Mouse (Mus musculus) brain, adult 2 months (tissue): ENCODE measurements at regions not wholly inside any gene's neighbourhood (a gene's known extent, or its start where the extent isn't known, plus 50 kb on each side); places are given as distances from the start of the nearest gene placed in this dataset.

Experiments
- DNase-seq: peaks from one replicate; pipeline ENCODE4 v3.0.0; 2011; ENCODE audit warnings: low read depth, low spot score

DNA sequence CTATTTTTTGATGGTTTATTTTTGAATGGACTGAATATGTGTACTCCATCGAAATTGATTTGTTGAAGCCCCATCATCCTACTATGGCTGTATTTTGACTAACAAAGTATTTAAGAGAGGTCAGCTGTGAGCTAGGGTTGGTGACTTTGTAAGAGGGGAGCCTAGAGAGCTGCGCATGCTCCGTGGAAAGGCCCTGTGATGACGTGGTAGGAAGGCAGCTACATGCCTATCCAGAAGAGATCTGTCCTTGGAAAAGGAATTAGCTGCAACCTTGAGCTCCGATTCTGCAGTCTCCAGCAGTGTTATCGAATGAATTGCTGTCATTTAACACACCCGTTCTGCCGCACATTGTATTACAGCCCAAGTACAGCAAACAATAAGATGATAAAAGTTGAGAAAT lies 287.1 kb upstream of the Prickle1 start:
- no peak for DNase-seq

DNA sequence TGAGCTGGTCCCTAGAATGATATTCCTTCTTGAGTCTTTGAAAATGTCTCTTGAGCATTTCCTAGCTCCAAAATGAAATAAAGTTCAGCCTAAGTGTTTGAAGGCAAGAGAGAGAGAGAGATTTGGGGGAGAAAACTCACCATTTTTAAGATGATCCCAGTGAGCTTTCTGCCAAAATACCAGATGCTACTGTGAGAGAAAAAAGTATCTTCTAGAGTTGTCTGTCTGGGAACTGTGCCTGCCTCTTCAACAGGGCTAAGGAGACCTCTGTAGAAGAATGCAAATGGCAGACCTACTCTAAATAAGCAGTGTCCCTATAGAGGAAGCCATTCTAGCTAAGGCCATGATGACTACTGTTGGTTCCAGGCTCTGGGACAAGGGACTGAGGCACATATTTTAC lies 285.6 kb upstream of the Prickle1 start:
- DNase-seq = peak; percentile 75

DNA sequence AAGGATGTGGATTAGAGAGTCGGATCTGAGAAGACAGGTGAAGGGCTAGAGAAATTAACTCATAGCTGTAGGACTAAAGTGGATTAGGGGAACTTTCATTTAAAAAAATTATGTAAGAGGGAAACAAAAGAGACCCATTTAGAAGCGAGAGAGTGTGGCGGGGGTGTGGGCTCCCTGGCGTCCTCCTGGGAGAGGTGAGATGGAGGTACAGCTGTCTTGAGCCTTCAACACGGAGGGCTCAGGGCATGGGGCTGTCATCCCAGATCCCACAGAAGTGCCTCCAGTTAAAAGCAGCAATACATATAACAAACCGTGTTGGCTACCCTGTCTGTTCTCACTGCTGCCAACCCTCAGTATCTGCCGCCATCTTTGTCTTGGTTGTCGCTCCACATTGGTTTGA lies 284.6 kb upstream of the Prickle1 start:
- no peak for DNase-seq

DNA sequence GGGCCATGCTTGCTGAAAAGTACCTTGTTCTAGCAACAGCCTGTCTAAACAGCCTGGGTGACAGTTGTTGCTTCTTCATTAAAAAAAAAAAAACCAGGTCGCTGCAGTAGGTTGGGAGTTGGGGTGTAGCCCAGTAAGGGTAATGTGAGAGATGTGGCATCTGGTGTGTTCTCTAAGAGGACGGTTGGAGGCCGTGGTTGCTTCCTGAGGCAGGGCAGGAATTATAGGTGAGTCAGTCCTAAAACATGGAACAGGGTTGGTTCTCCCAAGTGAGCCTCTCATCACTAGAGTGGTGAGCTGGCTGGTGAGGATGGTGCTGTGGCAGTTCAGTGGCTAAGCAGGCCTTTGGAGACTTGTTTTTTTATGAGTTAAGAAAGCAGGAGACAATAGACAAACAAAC lies 283.3 kb upstream of the Prickle1 start:
- DNase-seq = peak; percentile 79

DNA sequence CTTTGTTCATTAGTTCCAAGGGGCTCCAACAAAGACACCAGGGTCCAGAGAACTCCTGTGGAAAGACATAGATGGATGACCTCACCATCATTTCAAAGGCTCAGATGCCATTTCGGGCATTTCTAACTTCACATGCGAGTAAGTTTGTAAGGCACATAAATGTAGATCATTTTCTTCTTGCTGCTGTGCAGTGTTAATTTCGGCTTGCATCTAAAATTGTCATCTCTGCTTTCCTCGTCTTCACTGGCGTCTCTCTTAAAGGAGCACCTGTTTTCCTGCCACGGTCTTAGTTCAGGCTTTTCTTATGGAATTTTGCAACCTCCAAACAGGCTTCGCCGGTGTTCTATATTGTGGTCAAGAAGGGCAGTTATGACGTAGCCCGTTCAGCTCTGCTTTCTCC lies 280.6 kb upstream of the Prickle1 start:
- peak; percentile 65 for DNase-seq

DNA sequence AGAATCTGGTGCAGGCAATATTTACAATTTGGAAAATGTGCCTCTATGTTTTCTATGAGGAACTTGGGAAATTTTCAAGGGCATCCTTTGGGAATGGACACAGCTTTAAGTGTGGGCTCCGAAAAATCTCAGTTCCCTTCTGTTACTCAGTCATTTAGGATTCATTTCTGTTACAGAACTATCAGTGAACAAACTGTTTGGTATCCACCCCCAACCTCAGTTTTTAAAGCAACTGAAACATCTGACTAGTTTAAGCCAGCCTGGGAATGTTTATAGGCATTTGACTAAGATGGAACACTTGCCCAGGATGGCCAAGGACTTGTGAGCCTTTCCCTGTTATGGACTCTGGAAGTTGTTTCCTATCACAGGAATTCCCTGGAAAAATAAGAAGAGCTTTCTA lies 280.0 kb upstream of the Prickle1 start:
- peak; percentile 65 for DNase-seq

DNA sequence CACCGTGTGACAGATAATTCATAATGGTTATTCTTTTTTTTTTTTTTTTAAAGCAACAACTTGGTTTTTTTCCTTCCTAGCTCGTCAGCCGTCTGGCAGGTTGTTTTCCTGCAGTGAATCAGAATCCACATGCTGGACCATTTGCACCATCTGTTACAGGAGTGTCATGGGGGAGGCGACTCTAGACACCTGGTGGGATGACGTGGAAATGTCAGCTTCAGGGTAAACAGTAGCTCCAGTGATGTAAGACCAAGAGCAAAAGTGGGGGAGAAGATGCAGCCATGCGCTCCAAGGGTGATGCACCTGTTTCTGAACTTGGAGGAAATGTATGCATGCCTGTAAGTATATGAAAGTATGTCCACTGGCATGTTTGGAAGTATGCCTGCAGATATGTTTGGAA lies 278.5 kb upstream of the Prickle1 start:
- DNase-seq = peak; percentile 89

DNA sequence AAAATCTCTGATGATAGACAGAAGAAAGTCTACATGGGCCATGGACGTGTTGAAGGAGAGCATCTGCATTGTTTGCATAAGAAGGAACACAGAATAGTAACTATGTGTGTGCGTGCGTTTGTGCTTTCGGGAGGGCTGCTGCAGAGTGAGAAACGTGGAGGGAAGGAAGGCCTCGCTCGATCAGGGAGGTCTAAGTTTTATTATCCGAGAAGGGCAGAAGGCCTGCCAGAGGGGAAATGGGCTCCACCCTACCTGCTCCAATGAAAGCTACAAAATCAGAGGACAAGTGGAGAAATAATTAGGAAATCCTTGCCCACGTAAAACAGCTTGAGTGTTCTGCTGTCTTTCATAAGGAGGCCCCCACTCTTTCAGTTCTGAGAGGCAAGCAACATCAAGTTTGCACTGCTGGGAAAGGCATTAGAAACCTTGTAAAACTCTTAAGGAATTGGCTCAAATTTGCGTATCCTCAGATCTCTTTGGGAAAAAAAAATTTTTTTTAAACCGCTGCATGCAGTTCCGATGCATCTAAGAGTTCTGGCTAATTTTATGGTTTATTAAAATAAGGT lies 261.7 kb upstream of the Prickle1 start:
- DNase-seq = no peak

DNA sequence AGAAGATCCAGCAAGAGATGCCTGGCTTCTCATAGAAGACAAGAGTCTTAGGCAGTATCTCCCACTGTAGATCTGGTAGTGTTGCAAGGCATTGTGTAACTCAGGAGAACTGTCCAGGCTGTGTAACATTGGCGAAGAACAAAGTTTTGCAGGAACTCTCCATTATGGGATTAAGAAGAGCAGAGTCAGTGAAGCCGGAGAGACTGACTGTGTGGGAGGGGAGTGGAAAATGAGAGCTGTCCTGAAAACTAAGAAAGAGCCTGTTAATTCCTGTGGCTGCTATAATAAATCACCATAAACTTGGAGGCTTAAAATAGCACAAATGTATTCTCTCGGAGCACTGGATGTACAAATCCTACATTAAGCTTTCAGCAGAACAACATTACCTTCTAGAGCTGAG lies 257.5 kb upstream of the Prickle1 start:
- peak; percentile 73 for DNase-seq

DNA sequence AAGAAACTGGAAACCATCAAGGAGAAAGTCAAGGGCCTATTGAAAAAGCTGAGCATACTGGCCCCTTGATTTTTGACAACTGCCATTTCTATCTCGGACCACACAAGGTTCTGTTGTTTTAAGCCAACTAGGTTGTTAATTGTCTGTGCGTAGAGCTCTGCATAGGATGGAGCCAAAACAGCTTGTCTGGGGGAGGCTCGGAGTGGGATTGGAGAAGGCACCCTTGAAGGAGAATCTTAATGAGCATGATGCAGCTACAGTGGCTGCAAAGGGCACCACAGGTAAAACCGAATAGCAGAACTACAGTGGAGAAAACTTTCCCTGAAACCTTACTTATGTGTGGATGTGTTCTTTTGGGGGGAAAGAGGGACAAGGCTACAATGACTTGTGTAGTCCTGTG lies 256.4 kb upstream of the Prickle1 start:
- peak; percentile 69 for DNase-seq

DNA sequence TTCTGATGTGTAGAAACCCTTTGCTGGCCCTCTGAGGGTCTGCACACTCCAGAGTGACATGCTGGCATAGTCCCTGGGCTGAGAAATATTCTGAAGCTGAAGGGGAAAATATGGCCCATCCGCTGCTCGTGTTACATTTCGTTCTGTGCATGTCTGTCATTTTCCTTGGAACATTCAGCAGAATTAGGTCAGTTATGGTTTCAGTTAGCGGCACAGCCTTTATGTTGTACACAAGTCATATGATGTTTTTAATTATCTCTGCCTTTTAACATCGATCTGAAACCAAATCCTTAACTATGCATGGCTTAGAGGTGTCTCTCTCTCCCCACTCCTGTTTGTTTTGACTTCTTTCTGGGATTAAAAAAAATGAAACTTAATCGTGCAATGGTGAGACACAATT lies 254.7 kb upstream of the Prickle1 start:
- no peak for DNase-seq

DNA sequence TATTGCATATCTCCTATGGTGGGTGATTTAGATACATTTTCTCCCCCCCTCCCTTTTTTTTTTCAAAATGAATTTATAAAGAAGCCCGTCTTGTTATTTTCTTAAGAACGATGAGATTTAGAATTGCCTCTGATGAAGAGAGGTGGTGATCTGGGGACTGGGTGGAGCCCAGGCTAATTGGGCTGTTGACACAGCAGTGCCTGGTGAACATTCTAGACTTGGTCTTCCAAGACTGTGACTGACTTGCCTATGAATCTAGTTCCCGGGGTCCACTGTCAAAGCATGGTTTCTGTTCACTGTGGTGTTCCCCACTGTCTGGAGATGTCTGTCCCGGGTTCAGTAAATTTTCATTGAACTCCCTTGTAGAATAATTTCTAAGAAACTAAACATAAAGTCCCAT lies 253.1 kb upstream of the Prickle1 start:
- no peak for DNase-seq

DNA sequence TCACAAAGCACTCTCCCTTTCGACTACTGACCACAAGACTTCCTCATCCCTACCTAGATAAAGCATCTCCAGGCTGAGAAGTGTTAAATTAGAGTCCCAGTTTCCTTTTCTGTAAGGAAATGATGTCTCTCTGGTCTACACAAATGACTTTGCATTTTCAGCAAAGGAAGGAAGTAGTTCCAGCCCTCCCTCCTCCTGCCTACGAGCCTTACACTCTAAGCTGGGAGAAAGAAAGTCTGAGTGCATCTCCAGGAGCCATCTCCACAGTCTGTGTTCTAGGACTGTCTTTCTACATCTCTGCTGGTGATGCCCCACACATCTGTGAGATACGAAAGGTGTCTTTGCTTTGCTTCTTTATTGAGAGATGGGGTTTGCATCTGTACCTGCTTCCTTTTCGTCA lies 251.1 kb upstream of the Prickle1 start:
- DNase-seq = peak; percentile 31

DNA sequence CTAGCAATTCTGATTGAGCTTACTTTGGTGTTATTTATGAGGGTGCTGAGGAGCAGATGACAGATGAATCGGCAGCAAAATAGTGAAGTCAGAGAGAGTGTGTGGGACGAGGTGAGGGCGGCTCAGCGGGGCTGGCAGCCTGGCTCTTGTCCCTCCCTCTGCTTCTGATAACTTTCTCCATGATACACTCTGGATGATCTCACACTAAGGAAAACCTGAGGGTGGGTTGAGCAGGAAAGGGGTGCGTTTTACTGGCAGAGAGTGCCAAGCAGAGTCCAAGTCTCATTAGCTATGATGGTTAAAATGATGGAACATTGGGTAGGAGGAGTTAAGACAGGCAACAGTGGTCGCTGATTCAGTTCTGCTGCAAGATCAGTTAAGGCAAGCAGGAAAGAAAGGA lies 250.1 kb upstream of the Prickle1 start:
- peak; percentile 87 for DNase-seq

DNA sequence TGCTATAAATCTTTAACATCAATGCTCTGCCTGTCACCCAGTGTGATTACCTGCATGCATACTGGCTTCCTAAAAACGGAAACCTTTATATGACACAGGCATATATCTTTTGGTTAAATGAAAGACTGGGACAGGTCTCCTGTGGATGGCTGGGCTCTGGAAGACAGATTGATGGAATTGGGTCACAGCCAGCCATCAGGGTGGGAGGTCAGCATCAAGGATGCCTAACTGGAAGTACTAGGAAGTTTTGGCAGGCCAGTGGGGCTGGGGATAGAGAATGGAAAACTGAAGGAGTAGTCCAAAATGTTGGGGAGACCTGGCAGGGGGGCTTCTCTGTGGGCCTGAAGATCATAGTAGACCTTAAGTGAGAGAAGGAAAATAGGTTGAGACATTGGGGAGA lies 237.3 kb upstream of the Prickle1 start:
- no peak for DNase-seq

DNA sequence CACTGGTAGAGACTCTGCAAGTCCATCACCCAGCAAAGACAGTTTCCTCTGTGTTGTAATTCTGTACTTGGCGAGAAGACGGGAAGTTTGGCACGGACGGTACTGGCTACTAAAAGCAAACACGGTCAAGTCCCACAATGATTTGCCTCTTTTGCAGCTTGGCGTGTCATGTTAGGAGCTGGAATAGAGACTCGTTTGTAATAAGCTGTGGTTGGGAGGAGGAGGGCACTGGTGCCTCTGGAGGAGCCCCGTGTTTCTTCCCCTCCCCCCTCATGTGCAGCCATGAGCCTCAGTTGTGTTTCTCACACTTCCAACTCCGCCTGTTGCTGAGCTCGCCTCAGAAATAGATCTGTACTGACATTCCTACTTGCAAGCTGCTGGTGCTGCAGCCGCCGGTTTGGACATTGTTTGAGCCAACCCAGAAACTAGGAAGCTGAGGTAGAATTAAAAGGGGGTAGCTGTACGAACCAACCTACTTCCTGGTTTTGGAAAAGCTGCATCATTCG lies 236.8 kb upstream of the Prickle1 start:
- peak; percentile 75 for DNase-seq

DNA sequence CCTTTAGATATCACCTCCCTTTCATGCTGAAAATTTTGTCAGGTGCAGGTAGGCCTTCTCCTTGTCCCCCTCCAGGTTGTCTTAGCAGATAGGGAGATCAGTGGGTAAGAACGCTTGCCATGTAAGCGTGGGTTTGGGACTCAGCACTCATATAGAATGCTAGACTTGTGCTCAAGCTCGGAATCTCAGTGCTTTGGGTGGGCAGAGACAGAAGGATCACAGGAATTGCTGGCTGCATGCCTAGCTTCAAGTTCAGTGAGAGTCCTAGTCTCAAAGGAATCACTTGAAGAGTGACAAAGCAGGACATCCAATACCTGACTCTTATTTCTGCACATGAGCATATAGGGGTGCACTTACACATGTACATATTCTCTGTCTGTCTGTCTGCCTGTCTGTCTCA lies 235.5 kb upstream of the Prickle1 start:
- DNase-seq = peak; percentile 89

DNA sequence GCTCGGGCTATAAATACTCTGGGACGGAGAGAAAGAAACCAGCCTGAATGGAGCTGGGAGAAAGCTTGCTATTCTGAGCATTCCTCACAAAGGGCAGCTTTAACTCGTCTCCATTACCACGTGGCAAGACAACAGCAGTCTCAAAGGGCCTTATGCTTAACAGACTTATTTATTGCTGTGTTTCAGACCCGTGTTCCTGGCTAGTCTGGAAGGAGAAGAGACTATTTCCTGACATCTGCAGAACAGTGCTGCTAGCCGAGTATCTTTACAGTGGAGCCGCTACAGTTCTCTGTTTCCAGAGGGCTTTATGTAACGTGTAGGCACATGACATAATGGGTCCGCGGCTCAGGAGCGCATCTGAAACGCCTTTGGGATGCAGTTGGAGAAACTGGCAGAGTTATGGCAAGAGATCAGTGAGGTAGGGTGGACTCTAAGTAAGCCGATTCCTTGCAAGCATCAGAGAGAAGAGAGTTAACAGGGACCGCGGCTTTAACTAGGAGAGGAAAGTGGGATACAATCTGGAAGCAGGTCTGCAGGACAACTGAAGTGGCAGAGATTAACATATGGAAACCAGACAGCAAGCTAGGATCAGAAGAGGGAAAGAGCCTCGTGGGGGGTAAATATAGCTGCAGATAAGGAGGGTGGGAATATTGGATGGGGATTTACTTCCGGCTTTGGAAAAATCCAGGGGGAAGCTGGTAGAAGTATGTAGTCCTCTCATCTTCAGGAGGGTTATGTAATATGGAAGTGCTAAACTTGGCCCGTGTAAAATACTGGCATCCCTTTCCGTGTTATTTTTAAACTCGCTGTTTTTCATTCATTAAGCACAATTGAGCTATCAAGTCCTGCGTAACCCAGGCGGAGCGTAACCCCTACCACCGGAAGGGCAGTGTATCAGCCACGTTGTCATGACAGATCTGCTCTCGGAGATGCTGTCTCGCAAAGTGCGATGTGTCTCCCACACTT lies 229.3 kb upstream of the Prickle1 start:
- peak; percentile 83 for DNase-seq

DNA sequence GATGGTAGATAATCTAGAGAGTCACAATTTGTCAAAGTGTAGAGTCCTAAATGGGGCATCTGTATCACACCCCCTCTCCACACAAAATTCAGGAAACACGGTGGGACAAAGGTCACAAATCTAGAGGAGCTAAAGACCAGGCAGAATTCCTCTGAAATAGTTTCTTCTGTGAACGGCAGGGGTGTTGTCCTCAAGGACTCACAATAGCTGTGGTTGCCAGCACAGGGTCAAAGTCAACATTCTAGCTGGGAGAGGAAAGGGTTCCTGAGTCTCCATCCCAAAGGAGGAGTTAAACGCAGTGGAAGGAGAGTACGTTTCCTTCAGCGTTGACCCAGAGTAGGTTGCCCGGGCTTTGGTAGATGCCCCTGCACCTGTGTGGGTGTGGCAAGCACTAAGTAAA lies 225.5 kb upstream of the Prickle1 start:
- no peak for DNase-seq

DNA sequence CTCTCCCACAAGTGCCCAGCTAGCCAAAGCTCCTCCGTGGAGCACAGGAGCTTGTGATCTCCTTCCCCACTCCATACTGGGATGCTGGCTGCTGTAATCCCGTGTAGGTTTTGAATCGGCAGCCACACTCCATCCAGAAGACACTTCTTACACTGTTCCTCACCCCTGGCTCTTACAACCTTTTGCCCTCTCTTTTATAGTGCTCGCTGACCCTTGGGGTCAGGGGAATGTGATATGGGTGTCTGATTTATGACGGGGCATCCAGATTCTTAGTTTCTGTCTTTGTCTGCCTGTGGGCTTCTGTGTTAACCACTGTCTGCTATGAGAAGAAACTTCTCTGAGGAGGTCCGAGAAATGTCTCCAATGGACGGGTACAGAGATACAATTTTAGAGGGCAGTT lies 216.3 kb upstream of the Prickle1 start:
- DNase-seq = no peak

DNA sequence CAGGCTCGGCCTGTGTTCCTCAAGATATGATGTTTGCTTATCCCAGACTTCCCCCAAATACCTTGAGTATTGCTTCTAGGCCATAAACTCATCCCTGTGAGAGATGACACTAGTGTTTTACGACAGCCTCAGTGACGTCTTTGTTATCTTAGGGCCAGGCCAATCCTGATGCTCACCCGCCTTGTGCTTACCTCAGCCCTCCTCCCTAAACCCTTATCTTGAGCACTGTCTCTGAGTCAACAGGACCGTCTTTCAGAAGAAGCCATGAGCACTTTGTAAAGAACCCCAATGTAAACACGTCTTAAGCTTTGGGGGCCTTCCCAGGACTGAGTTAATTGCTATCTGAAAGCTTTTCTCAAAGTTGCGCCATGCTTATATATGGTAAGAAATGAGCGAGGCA lies 212.3 kb upstream of the Prickle1 start:
- no peak for DNase-seq

DNA sequence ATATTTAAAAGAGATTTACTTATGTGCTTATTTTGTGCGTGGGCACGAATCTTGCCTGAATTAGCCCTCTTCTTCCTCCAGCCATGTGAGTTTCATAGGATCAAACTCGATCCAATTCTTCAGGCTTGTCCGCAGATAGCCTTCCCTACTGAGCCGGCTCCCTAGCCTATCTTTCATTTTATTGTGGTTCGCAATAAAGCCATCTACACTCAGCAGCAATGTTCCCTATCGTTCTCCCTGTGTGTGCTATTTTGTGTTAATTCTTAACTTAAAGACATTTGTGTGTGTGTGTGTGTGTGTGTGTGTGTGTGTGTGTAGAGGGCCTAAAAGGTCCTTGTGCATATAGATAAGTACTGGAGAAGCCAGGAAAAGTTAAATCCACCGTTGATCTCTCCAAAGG lies 211.8 kb upstream of the Prickle1 start:
- DNase-seq = no peak

DNA sequence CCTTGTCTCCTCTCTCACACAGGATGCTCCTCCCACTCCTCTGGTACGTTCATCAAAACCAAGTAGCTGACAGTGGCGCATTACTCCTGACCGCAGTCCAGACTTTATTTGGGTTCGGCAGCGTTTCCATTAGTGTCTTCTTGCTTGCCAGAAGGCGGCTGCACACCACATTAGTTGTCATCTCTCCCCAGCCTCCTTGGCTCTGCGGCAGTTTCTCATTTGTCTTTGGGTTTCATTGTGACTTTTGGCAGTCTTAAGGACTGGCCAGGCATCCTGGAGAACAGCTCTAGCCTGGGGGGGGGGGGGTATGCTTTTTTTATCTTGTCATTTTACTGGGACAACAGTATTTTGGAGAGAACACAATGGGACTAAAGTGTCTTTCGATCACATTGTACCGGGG lies 209.0 kb upstream of the Prickle1 start:
- no peak for DNase-seq
